ENCODE assay signal across 8 mouse cellular contexts in genomic region chr7:64049183-64049965, GRCm38 (mm10).
DNase-seq lines count a peak whose midpoint lies in the region; ATAC-seq lines count a peak whose summit lies in the region.

No protein-coding gene starts in this region.

- peak overlapping the region; percentile 41; the same call in 1 of the 2 replicates for H3K4me3 ChIP-seq in embryonic facial prominence, embryonic 11.5 days (ENCODE audit: low read depth, low read length)
- peak overlapping the region; percentile 37; the same call in 1 of the 2 replicates for H3K4me3 ChIP-seq in hindbrain, embryonic 12.5 days

- peak overlapping the region; percentile 78 for H3K9ac ChIP-seq in embryonic facial prominence, embryonic 11.5 days (replicated peaks; ENCODE audit: low read length)
- H3K9ac ChIP-seq in hindbrain, embryonic 12.5 days, result peak overlapping the region; percentile 62

- no peak overlapping the region for H3K27ac ChIP-seq in embryonic facial prominence, embryonic 11.5 days (replicated peaks; ENCODE audit: low read depth, low read length)
- 0 out of 2 replicates have a peak overlapping the region, but pooled peaks have one; percentile 30 for H3K27ac ChIP-seq in hindbrain, embryonic 12.5 days

- no peaks in the 10 kb centered on the region for H3K27me3 ChIP-seq in embryonic facial prominence, embryonic 11.5 days (ENCODE audit: control insufficient read depth, insufficient read depth, low read length)
- H3K27me3 ChIP-seq in hindbrain, embryonic 12.5 days, result no peaks in the 10 kb centered on the region

- H3K9me3 ChIP-seq in embryonic facial prominence, embryonic 11.5 days (replicated peaks; ENCODE audit: control insufficient read depth, low read length), result no peaks in the 10 kb centered on the region
- H3K9me3 ChIP-seq in hindbrain, embryonic 12.5 days (replicated peaks), result no peaks in the 10 kb centered on the region

- WGBS in embryonic facial prominence, embryonic 11.5 days, result 75% methylated on average over 11 of the region's 11 CpGs
- WGBS in hindbrain, embryonic 12.5 days, result 71% methylated on average over 11 of the region's 11 CpGs

- DNase-seq in adrenal gland, postnatal 14 days, result peak; percentile 41
- DNase-seq in adrenal gland, postnatal 36 days, result no peak
- DNase-seq in embryonic facial prominence, embryonic 11.5 days (ENCODE audit: low spot score), result no peak
- peak; percentile 29 for DNase-seq in lung, postnatal 10 days
- DNase-seq in spleen, postnatal 14 days (ENCODE audit: low spot score in 2 of 2), result peak; percentile 43 to 46
- DNase-seq in urinary bladder, postnatal 14 days (ENCODE audit: low spot score), result no peak
- DNase-seq in adrenal gland, adult 2 months, result no peak

- peak overlapping the region; percentile 83 for H3K4me2 ChIP-seq in embryonic facial prominence, embryonic 11.5 days (ENCODE audit: low read depth, low read length)
- H3K4me2 ChIP-seq in hindbrain, embryonic 12.5 days (replicated peaks), result peak overlapping the region; percentile 64

- no peaks in the 10 kb centered on the region for H3K36me3 ChIP-seq in embryonic facial prominence, embryonic 11.5 days (replicated peaks; ENCODE audit: control insufficient read depth, insufficient read depth, low read depth, low read length)
- no peaks in the 10 kb centered on the region for H3K36me3 ChIP-seq in hindbrain, embryonic 12.5 days

- peak; percentile 24; the same call in 1 of the 2 replicates for ATAC-seq in embryonic facial prominence, embryonic 11.5 days (replicated peaks; ENCODE audit: insufficient number of reproducible peaks, low FRiP score, low TSS enrichment, low read depth)
- ATAC-seq in hindbrain, embryonic 12.5 days (ENCODE audit: low FRiP score), result peak; percentile 17; the same call in 1 of the 2 replicates

- H3K4me1 ChIP-seq in embryonic facial prominence, embryonic 11.5 days (ENCODE audit: control insufficient read depth, insufficient read depth, low read length), result no peaks in the 10 kb centered on the region
- H3K4me1 ChIP-seq in hindbrain, embryonic 12.5 days, result peaks cover 12% of the 10 kb centered on the region

Comparison
In these comparisons a context has a peak if more than half of its experiments do, and no peak if none do; other contexts are left out.
1. DNase-seq: peak in adrenal gland, postnatal 14 days (single experiment), lung, postnatal 10 days (single experiment) and spleen, postnatal 14 days (2 of 2); none in adrenal gland, postnatal 36 days (0 of 2), embryonic facial prominence, embryonic 11.5 days (single experiment), urinary bladder, postnatal 14 days (single experiment) and adrenal gland, adult 2 months (single experiment).